Mouse (Mus musculus): ENCODE data around the gene Pdgfb. TPM values are rescaled to one million over a fixed set of nuclear protein-coding genes. Genes with fewer than 3 reads are reported as not detected.
A peak's percentile ranks its signal among the peaks of the same experiment; 100 is the strongest.

The Pdgfb gene
- 3.3 TPM in 2 replicates for polyA plus RNA-seq (2016; fragmentation: Nextera tagmentation; extraction: Ambion mirVana)

DNA sequence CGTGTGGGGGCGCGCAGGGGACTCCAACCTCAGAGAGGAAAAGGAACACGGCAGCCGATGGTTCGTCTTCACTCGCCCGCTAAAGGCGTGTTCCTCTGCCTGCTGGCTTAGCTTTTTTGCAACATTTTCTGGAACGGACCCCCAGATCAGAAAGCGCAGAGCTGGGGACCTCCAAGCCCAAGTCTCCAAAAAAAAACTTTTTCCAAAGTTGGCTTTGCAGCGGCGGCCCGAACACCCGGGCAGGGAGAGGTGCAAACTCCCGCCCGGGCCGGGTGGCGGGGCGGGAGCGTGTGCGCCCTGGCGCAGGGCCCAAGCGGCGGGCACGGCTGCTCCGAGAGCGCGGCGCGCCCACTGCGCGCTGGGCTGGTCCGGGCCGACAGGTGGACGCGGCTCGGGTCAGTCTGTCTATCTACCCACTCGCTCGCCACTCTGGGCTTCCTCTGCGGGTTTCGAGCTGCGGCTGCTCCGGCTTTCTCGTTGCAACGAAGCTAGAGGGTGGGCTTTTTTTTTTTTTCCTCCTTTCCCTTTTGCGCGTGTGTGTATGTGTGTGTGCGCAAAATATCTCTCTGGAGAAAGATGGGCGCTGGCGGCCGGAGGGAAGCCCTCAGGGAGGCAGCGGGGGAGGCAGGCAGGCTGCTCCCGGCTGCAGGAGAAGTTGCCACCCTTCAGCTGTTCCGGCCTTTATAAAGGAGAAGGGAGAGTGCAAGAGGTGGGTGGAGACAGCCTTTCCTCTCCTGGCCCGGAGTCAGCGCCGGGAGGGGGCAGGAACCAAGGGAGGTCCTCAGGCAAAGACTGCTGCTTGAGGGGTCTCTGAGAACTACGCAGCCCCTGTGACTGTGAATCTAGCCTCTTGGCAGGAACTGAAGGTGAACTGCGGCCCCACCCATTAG is at the start of gene Pdgfb:
Pdgfb (minus strand) TSS at position 657 of the 890 bp plus-strand sequence.
- Histone ChIP-seq H3K4me3 (peak within 1 kb of the TSS; percentile 55), H3K36me3 (no peaks in the 10 kb centered on the region), H3K9ac (peak within 1 kb of the TSS; percentile 69), H3K27ac (no peak within 1 kb of the TSS), H3K9me3 (no peaks in the 10 kb centered on the region), H3K4me2 (replicated peaks) (peak within 1 kb of the TSS; percentile 99), H3K4me1 (peaks cover 35% of the 10 kb centered on the region), H3K27me3 (replicated peaks) (peaks cover 72% of the 10 kb centered on the region)
- ATAC-seq (ENCODE audit: low FRiP score, low read depth): no peak
- WGBS: under 1% methylated on average over 60 of the region's 60 CpGs

DNA sequence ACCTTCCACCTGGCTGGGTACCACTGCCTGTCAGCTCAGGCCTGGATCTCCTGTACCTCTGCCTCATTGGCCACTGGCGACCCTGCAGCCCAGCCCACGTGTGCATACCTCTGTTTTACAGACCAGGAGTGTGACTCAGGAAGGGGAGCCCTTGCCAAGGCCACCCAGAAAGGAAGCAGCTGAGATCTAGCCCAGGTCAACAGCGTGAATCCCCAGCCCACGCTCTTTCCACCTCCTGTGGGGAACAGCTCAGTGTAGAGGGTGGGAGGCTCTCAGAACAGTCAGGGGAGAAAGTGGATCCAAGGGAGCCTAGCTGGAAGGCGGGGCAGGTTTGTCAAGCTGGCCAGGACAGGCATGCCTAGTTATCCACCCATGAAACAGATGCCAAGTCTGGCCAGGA is 48.0 kb upstream of the Pdgfb start:
- no peak overlapping the region for H3K4me2 ChIP-seq (replicated peaks)
- no peak overlapping the region for H3K9ac ChIP-seq
- WGBS: 39% methylated on average over 5 of the region's 5 CpGs
- H3K4me1 ChIP-seq: no peaks in the 10 kb centered on the region
- H3K27me3 ChIP-seq (replicated peaks): peaks cover 8% of the 10 kb centered on the region; the same call in 1 of the 2 replicates
- ATAC-seq (ENCODE audit: low FRiP score, low read depth): no peak
- H3K27ac ChIP-seq: no peak overlapping the region
- H3K9me3 ChIP-seq: no peaks in the 10 kb centered on the region
- no peak overlapping the region for H3K4me3 ChIP-seq
- H3K36me3 ChIP-seq: no peaks in the 10 kb centered on the region

DNA sequence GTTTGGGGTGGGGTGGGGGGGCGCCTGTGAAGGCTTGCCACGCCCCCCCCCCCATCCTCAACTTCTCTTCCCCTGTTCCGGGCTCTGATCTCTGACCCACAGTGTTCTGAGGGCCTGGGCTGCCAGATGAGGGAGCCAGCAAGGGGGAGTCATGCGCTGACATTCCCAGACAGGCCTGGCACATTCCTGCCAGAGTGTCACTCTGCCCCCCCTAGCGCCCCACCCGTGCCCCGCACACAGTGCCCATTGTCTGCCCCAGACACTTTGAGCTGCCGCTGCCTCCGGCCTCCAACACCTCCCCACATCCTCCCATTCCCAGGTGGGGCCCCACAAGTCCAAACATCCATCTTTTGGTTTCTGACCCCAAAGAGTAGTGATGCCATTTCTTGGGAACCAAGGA is 47.6 kb upstream of the Pdgfb start:
- no peak overlapping the region for H3K27ac ChIP-seq
- 74% methylated on average over 8 of the region's 9 CpGs for WGBS
- no peak overlapping the region for H3K9ac ChIP-seq
- H3K4me1 ChIP-seq: no peaks in the 10 kb centered on the region
- no peak overlapping the region for H3K4me2 ChIP-seq (replicated peaks)
- H3K9me3 ChIP-seq: no peaks in the 10 kb centered on the region
- H3K27me3 ChIP-seq (replicated peaks): peaks cover 6% of the 10 kb centered on the region; the same call in 1 of the 2 replicates
- no peak overlapping the region for H3K4me3 ChIP-seq
- ATAC-seq (ENCODE audit: low FRiP score, low read depth): no peak
- H3K36me3 ChIP-seq: no peaks in the 10 kb centered on the region

DNA sequence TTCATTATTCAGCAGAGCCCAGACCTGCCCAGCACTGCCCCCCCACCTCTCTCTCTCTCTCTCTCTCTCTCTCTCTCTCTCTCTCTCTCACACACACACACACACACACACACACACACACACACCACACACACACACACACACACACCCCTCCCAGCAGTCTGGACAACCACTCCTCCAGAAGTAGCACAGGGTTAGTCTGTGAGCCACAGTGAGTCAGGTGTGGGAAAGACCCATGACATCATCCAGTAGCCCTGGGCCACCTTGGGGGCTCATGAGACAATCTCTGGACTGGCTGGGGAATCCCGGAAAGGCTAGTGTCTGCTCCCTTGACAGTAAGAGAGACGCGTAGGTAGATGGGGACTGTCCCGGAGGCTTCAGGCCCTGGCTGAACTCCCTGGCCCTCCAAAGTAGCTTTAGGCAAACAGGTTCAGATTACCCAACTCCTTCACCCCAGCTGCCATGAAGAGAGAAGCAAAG is 46.3 kb upstream of the Pdgfb start:
- 91% methylated on average over 4 of the region's 4 CpGs for WGBS
- H3K36me3 ChIP-seq: no peaks in the 10 kb centered on the region
- 0 out of 2 replicates have a peak, but pooled peaks cover 4% of the 10 kb centered on the region for H3K27me3 ChIP-seq (replicated peaks)
- H3K9ac ChIP-seq: no peak overlapping the region
- H3K9me3 ChIP-seq: no peaks in the 10 kb centered on the region
- no peaks in the 10 kb centered on the region; the same call in 1 of the 2 replicates for H3K4me1 ChIP-seq
- ATAC-seq (ENCODE audit: low FRiP score, low read depth): no peak
- no peak overlapping the region for H3K4me3 ChIP-seq
- no peak overlapping the region for H3K27ac ChIP-seq
- H3K4me2 ChIP-seq (replicated peaks): no peak overlapping the region

DNA sequence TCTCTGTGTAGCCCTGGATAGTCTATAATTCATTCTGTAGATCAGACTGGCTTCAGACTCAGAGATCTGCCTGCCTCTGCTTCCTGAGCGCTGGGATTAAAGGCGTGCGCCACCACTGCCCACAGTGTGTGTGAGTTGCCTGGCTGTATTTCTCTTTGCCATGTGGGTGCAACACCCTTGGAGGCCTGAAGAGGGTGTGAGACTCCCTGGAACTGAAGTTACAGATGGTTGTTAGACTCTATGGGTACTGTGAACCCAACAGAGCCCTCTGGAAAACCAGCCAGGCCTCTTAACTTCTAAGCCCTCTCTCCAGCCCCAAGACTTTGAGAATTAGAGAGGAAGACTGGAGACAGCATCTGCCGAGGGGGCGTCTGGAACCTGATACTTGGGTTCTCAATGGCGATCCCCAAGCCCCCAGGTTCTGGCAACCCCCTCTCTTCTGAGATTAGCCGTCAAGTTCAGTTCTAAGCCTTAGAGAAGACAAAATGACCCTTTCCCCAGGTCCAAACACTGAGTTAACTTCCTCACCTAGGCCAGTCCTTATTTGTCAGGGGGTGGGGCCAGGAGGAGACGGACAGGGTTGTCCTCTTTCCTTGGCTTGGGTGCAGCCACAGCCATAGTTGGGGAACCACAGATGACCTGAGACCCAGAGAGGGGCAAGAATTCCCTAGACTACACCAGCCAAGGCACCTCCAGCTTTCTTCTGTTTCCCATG is 45.7 kb upstream of the Pdgfb start:
- no peak for ATAC-seq (ENCODE audit: low FRiP score, low read depth)
- no peaks in the 10 kb centered on the region; the same call in 1 of the 2 replicates for H3K4me1 ChIP-seq

GRCm38 (mm10) chr15:80059606-80060005 is 44.8 kb upstream of the Pdgfb start:
- Histone ChIP-seq H3K4me1 (no peaks in the 10 kb centered on the region; the same call in 1 of the 2 replicates), H3K36me3 (no peaks in the 10 kb centered on the region), H3K27me3 (replicated peaks) (0 out of 2 replicates have a peak, but pooled peaks cover 4% of the 10 kb centered on the region), H3K4me2 (replicated peaks) (no peak overlapping the region), H3K9ac (no peak overlapping the region), H3K27ac (no peak overlapping the region), H3K9me3 (no peaks in the 10 kb centered on the region), H3K4me3 (no peak overlapping the region)
- WGBS: 76% methylated on average over 7 of the region's 7 CpGs
- ATAC-seq (ENCODE audit: low FRiP score, low read depth): no peak

More for the DNA sequence above, 45.7 kb upstream of the Pdgfb start:
- Histone ChIP-seq H3K9me3 (no peaks in the 10 kb centered on the region), H3K36me3 (no peaks in the 10 kb centered on the region), H3K4me3 (no peak overlapping the region), H3K27ac (no peak overlapping the region), H3K9ac (no peak overlapping the region), H3K27me3 (replicated peaks) (0 out of 2 replicates have a peak, but pooled peaks cover 4% of the 10 kb centered on the region), H3K4me2 (replicated peaks) (no peak overlapping the region)
- WGBS: 95% methylated on average over 8 of the region's 8 CpGs

GRCm38 (mm10) chr15:80058151-80058550 is 43.4 kb upstream of the Pdgfb start:
- H3K27me3 ChIP-seq (replicated peaks): no peaks in the 10 kb centered on the region
- no peak overlapping the region for H3K4me3 ChIP-seq
- ATAC-seq (ENCODE audit: low FRiP score, low read depth): no peak
- H3K36me3 ChIP-seq: no peaks in the 10 kb centered on the region
- no peaks in the 10 kb centered on the region; the same call in 1 of the 2 replicates for H3K4me1 ChIP-seq
- no peak overlapping the region for H3K9ac ChIP-seq
- H3K9me3 ChIP-seq: no peaks in the 10 kb centered on the region
- no peak overlapping the region for H3K27ac ChIP-seq
- WGBS: 89% methylated on average over 7 of the region's 7 CpGs
- no peak overlapping the region for H3K4me2 ChIP-seq (replicated peaks)

DNA sequence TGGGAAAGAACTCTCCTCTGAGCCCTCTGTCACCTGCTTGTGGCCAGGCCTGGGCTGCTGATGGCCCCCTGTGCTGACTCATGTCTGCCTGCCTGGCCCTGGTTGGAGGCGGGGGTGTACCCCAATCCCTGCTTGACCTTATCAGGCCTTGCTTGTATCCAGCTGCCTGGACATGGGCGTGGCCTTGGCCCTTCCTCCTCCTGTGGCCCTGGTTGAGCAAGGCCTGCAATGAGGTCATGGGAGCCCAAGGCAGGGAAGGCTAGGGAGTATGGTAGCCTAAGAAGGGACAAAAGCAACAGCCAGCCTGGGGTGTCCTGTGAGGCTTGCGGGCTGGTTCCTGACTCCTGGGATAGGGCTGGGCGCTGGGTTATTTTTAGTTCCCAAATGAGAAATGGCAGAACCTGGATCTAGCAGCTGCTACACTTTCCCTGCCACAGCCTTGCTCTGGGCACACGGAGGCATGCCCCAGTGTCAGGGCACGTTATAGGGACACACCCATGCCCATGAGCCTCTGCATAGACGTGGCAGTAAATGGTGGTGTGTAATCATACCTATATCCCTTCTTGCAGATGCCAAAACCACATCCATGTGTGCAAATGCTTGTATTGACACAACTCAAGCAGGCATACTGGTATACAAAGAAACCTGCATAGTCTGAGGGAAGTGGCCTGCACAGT is 39.4 kb upstream of the Pdgfb start:
- Histone ChIP-seq H3K4me1 (no peaks in the 10 kb centered on the region; the same call in 1 of the 2 replicates), H3K27me3 (replicated peaks) (no peaks in the 10 kb centered on the region), H3K4me3 (no peak overlapping the region), H3K27ac (no peak overlapping the region), H3K9ac (no peak overlapping the region), H3K4me2 (replicated peaks) (no peak overlapping the region), H3K36me3 (no peaks in the 10 kb centered on the region), H3K9me3 (no peaks in the 10 kb centered on the region)
- no peak for ATAC-seq (ENCODE audit: low FRiP score, low read depth)
- 87% methylated on average over 7 of the region's 7 CpGs for WGBS

GRCm38 (mm10) chr15:80053381-80054033 is 38.7 kb upstream of the Pdgfb start:
- H3K4me1 ChIP-seq: no peaks in the 10 kb centered on the region; the same call in 1 of the 2 replicates
- 73% methylated on average over 8 of the region's 8 CpGs for WGBS
- H3K9ac ChIP-seq: no peak overlapping the region
- H3K4me2 ChIP-seq (replicated peaks): no peak overlapping the region
- no peak for ATAC-seq (ENCODE audit: low FRiP score, low read depth)
- no peaks in the 10 kb centered on the region for H3K9me3 ChIP-seq
- no peak overlapping the region for H3K27ac ChIP-seq
- H3K27me3 ChIP-seq (replicated peaks): no peaks in the 10 kb centered on the region
- no peaks in the 10 kb centered on the region for H3K36me3 ChIP-seq
- no peak overlapping the region for H3K4me3 ChIP-seq

- Histone ChIP-seq H3K4me2 (replicated peaks) (no peak overlapping the region), H3K27ac (no peak overlapping the region), H3K27me3 (replicated peaks) (no peaks in the 10 kb centered on the region; the same call in 1 of the 2 replicates), H3K36me3 (no peaks in the 10 kb centered on the region), H3K9me3 (no peaks in the 10 kb centered on the region), H3K4me1 (no peaks in the 10 kb centered on the region; the same call in 1 of the 2 replicates), H3K4me3 (no peak overlapping the region), H3K9ac (no peak overlapping the region)
- ATAC-seq (ENCODE audit: low FRiP score, low read depth): no peak
- WGBS: 86% methylated on average over 9 of the region's 9 CpGs
Observed at GRCm38 (mm10) chr15:80051782-80052181, 37.0 kb upstream of the Pdgfb start.

- H3K9me3 ChIP-seq: no peaks in the 10 kb centered on the region
- H3K4me1 ChIP-seq: no peaks in the 10 kb centered on the region
- no peak overlapping the region for H3K4me2 ChIP-seq (replicated peaks)
- no peak overlapping the region for H3K9ac ChIP-seq
- no peaks in the 10 kb centered on the region for H3K36me3 ChIP-seq
- H3K27me3 ChIP-seq (replicated peaks): no peaks in the 10 kb centered on the region; the same call in 1 of the 2 replicates
- no peak overlapping the region for H3K27ac ChIP-seq
- 77% methylated on average over 19 of the region's 19 CpGs for WGBS
- no peak overlapping the region for H3K4me3 ChIP-seq
- no peak for ATAC-seq (ENCODE audit: low FRiP score, low read depth)
Observed at GRCm38 (mm10) chr15:80051092-80051761, 36.5 kb upstream of the Pdgfb start.
